In the genomic region with DNA sequence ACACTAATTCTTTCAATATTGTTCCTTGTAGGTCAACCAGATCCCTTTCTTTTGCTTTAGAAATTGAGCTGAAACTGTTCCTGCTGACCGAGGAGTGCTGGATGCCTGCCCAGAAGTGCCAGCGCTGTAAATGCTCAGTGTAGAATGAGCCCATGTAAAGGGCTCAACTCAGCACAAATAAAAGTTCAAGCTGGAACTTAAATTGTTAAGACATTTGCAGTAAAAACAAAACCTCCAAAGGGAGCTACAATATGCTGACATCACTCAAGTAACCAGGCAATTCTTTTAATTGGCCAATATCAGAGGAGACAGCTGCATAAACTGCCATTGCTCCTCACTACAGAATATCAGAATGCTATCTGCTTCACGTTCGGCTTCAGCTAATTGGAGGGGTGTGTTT, we compare ENCODE assay signal across 9 mouse cellular contexts. TPM values are rescaled to one million over a fixed set of nuclear protein-coding genes. Genes with fewer than 3 reads are reported as not detected.
DNase-seq lines count a peak whose midpoint lies in the region; ATAC-seq lines count a peak whose summit lies in the region.
"Had no signal": no experiment of that assay in that cellular context is flagged by ENCODE, and none has a peak within 500 bp of the region (broad histone marks: within the 10 kb centered on the region; RNA-seq: fewer than 3 reads in every experiment).

No protein-coding gene starts in this region.

- peaks cover 6% of the 10 kb centered on the region for H3K4me1 ChIP-seq in heart, embryonic 15.5 days (replicated peaks)
- H3K4me1 ChIP-seq in midbrain, embryonic 12.5 days, result no peaks in the 10 kb centered on the region
- H3K4me1 ChIP-seq in midbrain, embryonic 10.5 days, result no peaks in the 10 kb centered on the region
- peaks cover 27% of the 10 kb centered on the region for H3K4me1 ChIP-seq in forebrain, embryonic 15.5 days

- ATAC-seq in heart, embryonic 15.5 days (replicated peaks; ENCODE audit: insufficient number of reproducible peaks, insufficient read depth, low FRiP score, low read depth), result no peak
- ATAC-seq in midbrain, embryonic 12.5 days (ENCODE audit: low FRiP score, low read depth), result peak; percentile 20; the same call in 1 of the 2 replicates
- ATAC-seq in forebrain, embryonic 15.5 days (replicated peaks), result peak; percentile 88
- ATAC-seq in megakaryocyte progenitor cell, adult 5-6 weeks (replicated peaks; ENCODE audit: poor library complexity), result peak; percentile 49
- no peak for ATAC-seq in megakaryocyte, adult 5-6 weeks (ENCODE audit: poor library complexity, severe bottlenecking)

- no peak overlapping the region for H3K4me3 ChIP-seq in heart, embryonic 15.5 days
- no peak overlapping the region for H3K4me3 ChIP-seq in midbrain, embryonic 12.5 days
- no peak overlapping the region for H3K4me3 ChIP-seq in midbrain, embryonic 10.5 days
- H3K4me3 ChIP-seq in forebrain, embryonic 15.5 days, result no peak overlapping the region
- H3K4me3 ChIP-seq: embryonic facial prominence, embryonic 12.5 days had no signal

- no peak for DNase-seq in heart, adult 8-10 months (ENCODE audit: low spot score)
- no peak for DNase-seq in midbrain, embryonic 10.5 days (ENCODE audit: low spot score)

- peaks cover 20% of the 10 kb centered on the region for H3K36me3 ChIP-seq in heart, embryonic 15.5 days
- H3K36me3 ChIP-seq in midbrain, embryonic 12.5 days, result peaks cover 32% of the 10 kb centered on the region
- peaks cover 55% of the 10 kb centered on the region for H3K36me3 ChIP-seq in midbrain, embryonic 10.5 days
- peaks cover 23% of the 10 kb centered on the region for H3K36me3 ChIP-seq in forebrain, embryonic 15.5 days

- H3K9ac ChIP-seq in heart, embryonic 15.5 days, result no peak overlapping the region
- H3K9ac ChIP-seq in midbrain, embryonic 12.5 days (replicated peaks), result no peak overlapping the region
- no peak overlapping the region for H3K9ac ChIP-seq in forebrain, embryonic 15.5 days (replicated peaks)
- H3K9ac ChIP-seq: embryonic facial prominence, embryonic 12.5 days had no signal

- no peaks in the 10 kb centered on the region for H3K27me3 ChIP-seq in heart, embryonic 15.5 days
- no peaks in the 10 kb centered on the region for H3K27me3 ChIP-seq in midbrain, embryonic 12.5 days
- H3K27me3 ChIP-seq in midbrain, embryonic 10.5 days (ENCODE audit: low read depth, poor library complexity, severe bottlenecking), result no peaks in the 10 kb centered on the region
- H3K27me3 ChIP-seq in forebrain, embryonic 15.5 days, result no peaks in the 10 kb centered on the region
- H3K27me3 ChIP-seq: embryonic facial prominence, embryonic 12.5 days had no signal

- 23% methylated on average over 4 of the region's 4 CpGs for WGBS in heart, embryonic 15.5 days
- 77% methylated on average over 4 of the region's 4 CpGs for WGBS in midbrain, embryonic 12.5 days
- 83% methylated on average over 4 of the region's 4 CpGs for WGBS in midbrain, embryonic 10.5 days
- 13% methylated on average over 4 of the region's 4 CpGs for WGBS in forebrain, embryonic 15.5 days

- no peak overlapping the region for H3K4me2 ChIP-seq in heart, embryonic 15.5 days
- H3K4me2 ChIP-seq in midbrain, embryonic 12.5 days (replicated peaks), result no peak overlapping the region
- H3K4me2 ChIP-seq in forebrain, embryonic 15.5 days (replicated peaks), result no peak overlapping the region
- H3K4me2 ChIP-seq: embryonic facial prominence, embryonic 12.5 days had no signal

- peak overlapping the region; percentile 16; the same call in 1 of the 2 replicates for H3K27ac ChIP-seq in heart, embryonic 15.5 days
- H3K27ac ChIP-seq in midbrain, embryonic 12.5 days (replicated peaks), result no peak overlapping the region
- H3K27ac ChIP-seq in midbrain, embryonic 10.5 days (replicated peaks), result no peak overlapping the region
- H3K27ac ChIP-seq in forebrain, embryonic 15.5 days (replicated peaks), result peak overlapping the region; percentile 56
- H3K27ac ChIP-seq: embryonic facial prominence, embryonic 12.5 days; kidney, postnatal 0 days had no signal

- H3K9me3 ChIP-seq in heart, embryonic 15.5 days (replicated peaks), result no peaks in the 10 kb centered on the region
- no peaks in the 10 kb centered on the region for H3K9me3 ChIP-seq in midbrain, embryonic 12.5 days
- H3K9me3 ChIP-seq in midbrain, embryonic 10.5 days (replicated peaks), result peaks cover 5% of the 10 kb centered on the region; the same call in 1 of the 2 replicates
- no peaks in the 10 kb centered on the region for H3K9me3 ChIP-seq in forebrain, embryonic 15.5 days
- H3K9me3 ChIP-seq: embryonic facial prominence, embryonic 12.5 days had no signal

RNA-seq across cellular contexts. Expression of a gene that starts 7.5 kb away (rescaled TPM):
- polyA plus RNA-seq in heart, embryonic 15.5 days (2015; fragmentation: Nextera tagmentation; extraction: Ambion mirVana), result 21.3 and 22.0 TPM in 2 replicates
- 10 to 100 TPM; 31.4 to 43.7 (median 36.6) TPM for total RNA-seq in heart, adult 8-10 months (2022)
- polyA plus RNA-seq in midbrain, embryonic 12.5 days (2016; fragmentation: Nextera tagmentation; extraction: Ambion mirVana), result 20.3 and 22.3 TPM in 2 replicates
- polyA plus RNA-seq in midbrain, embryonic 10.5 days (2016; fragmentation: Nextera tagmentation; extraction: Ambion mirVana), result 11.3 and 12.6 TPM in 2 replicates
- polyA plus RNA-seq in forebrain, embryonic 15.5 days (2015; fragmentation: Nextera tagmentation; extraction: Ambion mirVana), result 29.5 and 33.3 TPM in 2 replicates
- total RNA-seq in megakaryocyte progenitor cell, adult 5-6 weeks (2015), result 8.0 and 16.8 TPM in 2 replicates
- total RNA-seq in megakaryocyte progenitor cell, adult 5-6 weeks (2017), result 8.6 and 9.5 TPM in 2 replicates
- total RNA-seq in megakaryocyte, adult 5-6 weeks (2015), result 5.5 and 5.9 TPM in 2 replicates
- 1.7 and 6.9 TPM in 2 replicates for total RNA-seq in megakaryocyte, adult 5-6 weeks (2017)

RNA-seq across cellular contexts. Expression of a gene that starts 7.8 kb away (rescaled TPM):
- 211 and 248 TPM in 2 replicates for polyA plus RNA-seq in heart, embryonic 15.5 days (2015; fragmentation: Nextera tagmentation; extraction: Ambion mirVana)
- 100 to 1,000 TPM; 507 to 588 (median 548) TPM for total RNA-seq in heart, adult 8-10 months (2022)
- polyA plus RNA-seq in midbrain, embryonic 12.5 days (2016; fragmentation: Nextera tagmentation; extraction: Ambion mirVana), result 338 and 349 TPM in 2 replicates
- 379 and 446 TPM in 2 replicates for polyA plus RNA-seq in midbrain, embryonic 10.5 days (2016; fragmentation: Nextera tagmentation; extraction: Ambion mirVana)
- 315 and 322 TPM in 2 replicates for polyA plus RNA-seq in forebrain, embryonic 15.5 days (2015; fragmentation: Nextera tagmentation; extraction: Ambion mirVana)
- 2,531 and 2,532 TPM in 2 replicates for total RNA-seq in megakaryocyte progenitor cell, adult 5-6 weeks (2015)
- total RNA-seq in megakaryocyte progenitor cell, adult 5-6 weeks (2017), result 1,869 and 2,149 TPM in 2 replicates
- total RNA-seq in megakaryocyte, adult 5-6 weeks (2015), result 1,377 and 1,389 TPM in 2 replicates
- 1,172 and 1,341 TPM in 2 replicates for total RNA-seq in megakaryocyte, adult 5-6 weeks (2017)

RNA-seq across cellular contexts. Expression of a gene that starts 24.5 kb away (rescaled TPM):
- 11.3 and 11.5 TPM in 2 replicates for polyA plus RNA-seq in heart, embryonic 15.5 days (2015; fragmentation: Nextera tagmentation; extraction: Ambion mirVana)
- 100 to 1,000 TPM in 2 of 4 experiments, 10 to 100 TPM in 2; 68.8 to 111 (median 99.4) TPM for total RNA-seq in heart, adult 8-10 months (2022)
- polyA plus RNA-seq in midbrain, embryonic 12.5 days (2016; fragmentation: Nextera tagmentation; extraction: Ambion mirVana), result 4.6 and 5.6 TPM in 2 replicates
- 4.0 and 4.1 TPM in 2 replicates for polyA plus RNA-seq in midbrain, embryonic 10.5 days (2016; fragmentation: Nextera tagmentation; extraction: Ambion mirVana)
- polyA plus RNA-seq in forebrain, embryonic 15.5 days (2015; fragmentation: Nextera tagmentation; extraction: Ambion mirVana), result 7.3 and 8.2 TPM in 2 replicates
- 8.4 and 9.3 TPM in 2 replicates for total RNA-seq in megakaryocyte progenitor cell, adult 5-6 weeks (2015)
- total RNA-seq in megakaryocyte progenitor cell, adult 5-6 weeks (2017), result 6.5 and 10.3 TPM in 2 replicates
- total RNA-seq in megakaryocyte, adult 5-6 weeks (2015), result 3.9 and 6.6 TPM in 2 replicates
- total RNA-seq in megakaryocyte, adult 5-6 weeks (2017), result 5.1 and 6.2 TPM in 2 replicates

Comparison
In these comparisons a context has a peak if more than half of its experiments do, and no peak if none do; other contexts are left out.
1. ATAC-seq: peak in midbrain, embryonic 12.5 days (single experiment), forebrain, embryonic 15.5 days (single experiment) and megakaryocyte progenitor cell, adult 5-6 weeks (single experiment); none in heart, embryonic 15.5 days (single experiment) and megakaryocyte, adult 5-6 weeks (single experiment).
2. H3K27ac ChIP-seq: peak in heart, embryonic 15.5 days (single experiment) and forebrain, embryonic 15.5 days (single experiment); none in midbrain, embryonic 12.5 days (single experiment) and midbrain, embryonic 10.5 days (single experiment).